Mouse (Mus musculus): ENCODE data around the gene Bri3. TPM values are rescaled to one million over a fixed set of nuclear protein-coding genes. Genes with fewer than 3 reads are reported as not detected.

Bri3 gene
- total RNA-seq, 2 experiments from 2014 or later, result 64.7 to 65.3 TPM

GRCm38 (mm10) chr5:144221305-144221704 is 22.9 kb upstream of the Bri3 start:
- no peak overlapping the region for H3K4me3 ChIP-seq
- H3K27ac ChIP-seq, result no peak overlapping the region
- no peak for DNase-seq (ENCODE audit: low spot score in 2 of 2)
- no peak for TF ChIP-seq CTCF (conservative IDR thresholded peaks at IDR 0.05)

GRCm38 (mm10) chr5:144222811-144223502 is 21.3 kb upstream of the Bri3 start:
- Histone ChIP-seq H3K27ac (peak overlapping the region; percentile 93), H3K4me3 (peak overlapping the region; percentile 80)
- TF ChIP-seq CTCF (conservative IDR thresholded peaks at IDR 0.05), result no peak
- no peak for DNase-seq (ENCODE audit: low spot score in 2 of 2)

- peak within 1 kb of the TSS; percentile 80 for H3K4me3 ChIP-seq
- peak within 1 kb of the TSS; percentile 93 for H3K27ac ChIP-seq
- DNase-seq (ENCODE audit: low spot score in 2 of 2), result peak; percentile 96
- TF ChIP-seq CTCF (conservative IDR thresholded peaks at IDR 0.05), result peak; percentile 41
Measured at GRCm38 (mm10) chr5:144223503-144223862, 20.8 kb upstream of the Bri3 start, which contains the start of gene Tecpr1. Gene Tecpr1 (minus strand): TSS chr5:144223615.

- TF ChIP-seq CTCF (conservative IDR thresholded peaks at IDR 0.05), result 0 out of 2 replicates have a peak, but pooled peaks have one; percentile 11
- peak overlapping the region; percentile 80 for H3K4me3 ChIP-seq
- no peak for DNase-seq (ENCODE audit: low spot score in 2 of 2)
- peak overlapping the region; percentile 93 for H3K27ac ChIP-seq
Measured at GRCm38 (mm10) chr5:144223899-144224816, 20.1 kb upstream of the Bri3 start.

- no peak overlapping the region for H3K4me3 ChIP-seq
- TF ChIP-seq CTCF (conservative IDR thresholded peaks at IDR 0.05), result no peak
- no peak overlapping the region for H3K27ac ChIP-seq
- no peak for DNase-seq (ENCODE audit: low spot score in 2 of 2)
Measured at GRCm38 (mm10) chr5:144226220-144226619, 18.0 kb upstream of the Bri3 start.

- no peak for TF ChIP-seq CTCF (conservative IDR thresholded peaks at IDR 0.05)
- Histone ChIP-seq H3K27ac (no peak overlapping the region), H3K4me3 (no peak overlapping the region)
- DNase-seq (ENCODE audit: low spot score in 2 of 2), result no peak
Measured at GRCm38 (mm10) chr5:144230216-144230615, 14.0 kb upstream of the Bri3 start.

- no peak for DNase-seq (ENCODE audit: low spot score in 2 of 2)
- no peak overlapping the region for H3K4me3 ChIP-seq
- TF ChIP-seq CTCF (conservative IDR thresholded peaks at IDR 0.05), result peak; percentile 63
- no peak overlapping the region for H3K27ac ChIP-seq
Measured at GRCm38 (mm10) chr5:144231410-144231809, 12.8 kb upstream of the Bri3 start.

- H3K4me3 ChIP-seq, result no peak overlapping the region
- no peak for DNase-seq (ENCODE audit: low spot score in 2 of 2)
- TF ChIP-seq CTCF (conservative IDR thresholded peaks at IDR 0.05), result no peak
- H3K27ac ChIP-seq, result no peak overlapping the region
Measured at GRCm38 (mm10) chr5:144232531-144232930, 11.7 kb upstream of the Bri3 start.

- no peak overlapping the region for H3K4me3 ChIP-seq
- no peak for DNase-seq (ENCODE audit: low spot score in 2 of 2)
- TF ChIP-seq CTCF (conservative IDR thresholded peaks at IDR 0.05), result no peak
- peak overlapping the region; percentile 16; the same call in 1 of the 2 replicates for H3K27ac ChIP-seq
Measured at GRCm38 (mm10) chr5:144234222-144234621, 10.0 kb upstream of the Bri3 start.

GRCm38 (mm10) chr5:144234714-144235113 is 9.5 kb upstream of the Bri3 start:
- peak; percentile 62 to 77 for DNase-seq (ENCODE audit: low spot score in 2 of 2)
- peak overlapping the region; percentile 77; the same call in 1 of the 2 replicates for H3K27ac ChIP-seq
- TF ChIP-seq CTCF (conservative IDR thresholded peaks at IDR 0.05), result no peak
- no peak overlapping the region for H3K4me3 ChIP-seq

GRCm38 (mm10) chr5:144238969-144239368 is 5.3 kb upstream of the Bri3 start:
- Histone ChIP-seq H3K4me3 (no peak overlapping the region), H3K27ac (no peak overlapping the region)
- DNase-seq (ENCODE audit: low spot score in 2 of 2), result no peak
- TF ChIP-seq CTCF (conservative IDR thresholded peaks at IDR 0.05), result no peak

GRCm38 (mm10) chr5:144245592-144245991 is 1.4 kb downstream of the Bri3 start:
- H3K4me3 ChIP-seq, result no peak overlapping the region
- no peak for TF ChIP-seq CTCF (conservative IDR thresholded peaks at IDR 0.05)
- no peak for DNase-seq (ENCODE audit: low spot score in 2 of 2)
- H3K27ac ChIP-seq, result no peak overlapping the region

- no peak for TF ChIP-seq CTCF (conservative IDR thresholded peaks at IDR 0.05)
- Histone ChIP-seq H3K4me3 (no peak overlapping the region), H3K27ac (no peak overlapping the region)
- no peak for DNase-seq (ENCODE audit: low spot score in 2 of 2)
Measured at GRCm38 (mm10) chr5:144246669-144247068, 2.4 kb downstream of the Bri3 start.

Measured in layer of hippocampus, adult 2 months (tissue).